Mouse (Mus musculus) liver, postnatal 0 days (tissue): ENCODE results near the gene Apba3.

Experiments used
- CTCF ChIP-seq: sonication (generic); IDR thresholded peaks from 2 replicates; pipeline ENCODE4 v1.5.1; 2016; ENCODE audit warnings: antibody characterized with exemption, low read depth
- EP300 ChIP-seq: IDR thresholded peaks from 2 replicates; pipeline ENCODE4 v1.6.1; 2016; ENCODE audit warnings: antibody characterized with exemption, low read depth, mild to moderate bottlenecking

DNA sequence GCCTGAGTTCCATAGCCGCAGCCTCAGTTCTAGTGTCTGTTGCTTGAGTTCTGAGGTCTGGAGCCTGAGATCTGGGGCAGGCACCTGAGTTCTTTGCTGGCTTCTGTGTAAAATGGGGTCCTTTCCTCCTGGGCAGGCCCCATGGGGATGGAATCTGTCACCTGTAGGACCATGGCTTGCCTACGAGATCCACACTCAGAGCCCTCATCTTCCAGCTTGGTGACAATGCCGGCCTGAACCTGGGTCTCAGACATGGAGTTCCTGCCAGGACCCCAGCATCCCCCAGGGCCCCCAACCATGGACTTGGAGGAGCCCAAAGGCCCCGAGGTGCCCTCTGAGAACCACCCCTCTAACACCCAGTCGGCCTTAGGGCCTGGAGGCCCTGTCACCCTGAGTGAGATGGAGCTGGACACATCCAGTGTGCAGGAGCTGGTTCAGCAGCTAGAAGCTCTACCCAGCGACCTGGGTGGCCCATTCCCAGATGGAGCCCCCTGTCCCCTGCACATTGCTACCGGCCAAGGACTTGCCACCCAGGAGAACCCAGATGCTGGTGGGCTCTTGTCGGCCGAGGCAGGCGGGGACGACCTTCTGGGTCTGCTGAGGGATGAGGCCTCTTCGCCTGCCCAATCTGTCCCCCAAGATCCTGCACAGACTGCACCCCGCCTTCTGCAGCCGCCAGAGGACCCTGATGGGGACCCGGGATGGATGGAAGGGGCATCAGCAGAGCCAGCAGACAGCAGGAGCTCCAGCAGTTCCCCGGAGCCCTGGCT, 2.1 kb downstream of the Apba3 start:
- TF ChIP-seq CTCF (no peak), EP300 (no peak)
